Mouse (Mus musculus) right cerebral cortex, adult 2 months (tissue): ENCODE measurements around the gene Lrig3.

Experiments used
- DNase-seq, 2 experiments: peaks; one replicate each; pipeline ENCODE4 v3.0.0; 2021 to 2022; ENCODE audit warnings: low spot score in 2 of 2

Lrig3 gene

GRCm38 (mm10) chr10:126000861-126001390 lies 35.0 kb downstream of the Lrig3 start:
- DNase-seq, result no peak

- DNase-seq, result no peak
Observed at GRCm38 (mm10) chr10:126002081-126002755, 36.2 kb downstream of the Lrig3 start.

- DNase-seq, result peak; percentile 57 to 64
Observed at GRCm38 (mm10) chr10:126002818-126003506, 37.0 kb downstream of the Lrig3 start.

GRCm38 (mm10) chr10:126003857-126004256 lies 37.9 kb downstream of the Lrig3 start:
- DNase-seq, result no peak

GRCm38 (mm10) chr10:126013667-126014066 lies 47.7 kb downstream of the Lrig3 start:
- DNase-seq, result peak in 1 of 2 experiments; percentile 30

- no peak for DNase-seq
Observed at GRCm38 (mm10) chr10:126014673-126015072, 48.7 kb downstream of the Lrig3 start.

GRCm38 (mm10) chr10:126015644-126016043 lies 49.7 kb downstream of the Lrig3 start:
- DNase-seq, result no peak

- no peak for DNase-seq
Observed at GRCm38 (mm10) chr10:126019350-126019991, 53.5 kb downstream of the Lrig3 start.

- DNase-seq, result no peak
Observed at GRCm38 (mm10) chr10:126028574-126029440, 62.8 kb downstream of the Lrig3 start.

GRCm38 (mm10) chr10:126029441-126030114 lies 63.6 kb downstream of the Lrig3 start:
- no peak for DNase-seq

- no peak for DNase-seq
Observed at GRCm38 (mm10) chr10:126056881-126057280, 90.9 kb downstream of the Lrig3 start.

- DNase-seq, result no peak
Observed at GRCm38 (mm10) chr10:126062812-126063211, 96.8 kb downstream of the Lrig3 start.
